Mouse (Mus musculus) stomach, embryonic 16.5 days (tissue): Measurements from ENCODE around the gene Trio. TPM values are rescaled to one million over a fixed set of nuclear protein-coding genes. Genes with fewer than 3 reads are reported as not detected.

Experiments used
- ATAC-seq: fragments of 200-750 bp; cut with Nextera tagmentation; 2 replicates; pipeline ENCODE4 v1.8.0; 2017; ENCODE audit warnings: moderate number of reproducible peaks, moderate TSS enrichment; ENCODE audit not compliant: insufficient read depth, low FRiP score
- H3K27ac ChIP-seq: fragments of 300-500 bp; sonication (generic); 2 replicates; pipeline ENCODE4 v1.5.1; 2014; ENCODE audit warnings: low read length
- H3K27me3 ChIP-seq: fragments of 300-500 bp; sonication (generic); 2 replicates; pipeline ENCODE4 v1.6.1; 2014; ENCODE audit warnings: low read length, control low read depth, mixed read lengths; ENCODE audit not compliant: control insufficient read depth, insufficient read depth
- H3K36me3 ChIP-seq: fragments of 300-500 bp; sonication (generic); 2 replicates; pipeline ENCODE4 v1.6.1; 2014; ENCODE audit warnings: low read length; ENCODE audit not compliant: control insufficient read depth, insufficient read depth
- H3K4me1 ChIP-seq: fragments of 300-500 bp; sonication (generic); 2 replicates; pipeline ENCODE4 v1.6.1; 2014; ENCODE audit warnings: low read length, control low read depth, mixed read lengths; ENCODE audit not compliant: control insufficient read depth, insufficient read depth
- H3K4me2 ChIP-seq: fragments of 300-500 bp; sonication (generic); 2 replicates; pipeline ENCODE4 v1.6.1; 2014; ENCODE audit warnings: low read depth, low read length, mixed read lengths
- H3K4me3 ChIP-seq: fragments of 300-500 bp; sonication (generic); replicated peaks from 2 replicates; pipeline ENCODE4 v1.5.1; 2014; ENCODE audit warnings: mild to moderate bottlenecking, low read length
- H3K9ac ChIP-seq: fragments of 300-500 bp; sonication (generic); 2 replicates; pipeline ENCODE4 v1.6.1; 2014; ENCODE audit warnings: low read length
- H3K9me3 ChIP-seq: fragments of 300-500 bp; sonication (generic); replicated peaks from 2 replicates; pipeline ENCODE4 v1.6.1; 2016; ENCODE audit warnings: low read length, control low read depth; ENCODE audit not compliant: control insufficient read depth
- WGBS: fragments of 180-500 bp; shearing (Covaris S2); extraction: QIAGEN DNeasy Blood & Tissue Kit; methylation state at CpG from one replicate; pipeline ENCODE4 v1.1.7; 2014; 5-methylcytosine and 5-hydroxymethylcytosine counted together
- polyA plus RNA-seq: library from polyadenylated mRNA; unstranded; fragments of >200 nt; fragmentation: Nextera tagmentation; extraction: Ambion mirVana; gene quantifications from 2 replicates; pipeline ENCODE4 v1.2.1, GENCODE M21; 2015

Trio gene
- polyA plus RNA-seq, 1 experiment from 2014 or later, result 22.9 TPM

GRCm38 (mm10) chr15:28001299-28001698 is 24.3 kb downstream of the Trio start:
- 49% methylated on average over 4 of the region's 4 CpGs for WGBS
- no peak overlapping the region for H3K4me2 ChIP-seq

GRCm38 (mm10) chr15:27998621-27999359 is 26.9 kb downstream of the Trio start:
- H3K9me3 ChIP-seq, result no peaks in the 10 kb centered on the region
- no peak overlapping the region for H3K9ac ChIP-seq
- peak overlapping the region; percentile 4; the same call in 1 of the 2 replicates for H3K4me2 ChIP-seq
- H3K4me3 ChIP-seq, result no peak overlapping the region
- H3K27ac ChIP-seq, result peak overlapping the region; percentile 2; the same call in 1 of the 2 replicates
- H3K27me3 ChIP-seq, result no peaks in the 10 kb centered on the region
- H3K4me1 ChIP-seq, result peaks cover 54% of the 10 kb centered on the region
- no peaks in the 10 kb centered on the region for H3K36me3 ChIP-seq
- ATAC-seq, result no peak
- WGBS, result 19% methylated on average over 8 of the region's 8 CpGs

More at GRCm38 (mm10) chr15:28001299-28001698, 24.3 kb downstream of the Trio start:
- Histone ChIP-seq H3K9ac (no peak overlapping the region), H3K27me3 (no peaks in the 10 kb centered on the region), H3K36me3 (no peaks in the 10 kb centered on the region), H3K4me3 (no peak overlapping the region), H3K4me1 (peaks cover 49% of the 10 kb centered on the region), H3K9me3 (no peaks in the 10 kb centered on the region), H3K27ac (peak overlapping the region; percentile 14; the same call in 1 of the 2 replicates)
- no peak for ATAC-seq

GRCm38 (mm10) chr15:27997917-27998316 is 27.7 kb downstream of the Trio start:
- H3K9ac ChIP-seq, result no peak overlapping the region
- H3K4me3 ChIP-seq, result no peak overlapping the region
- WGBS, result 28% methylated on average over 8 of the region's 8 CpGs
- no peak for ATAC-seq
- no peak overlapping the region for H3K27ac ChIP-seq
- no peaks in the 10 kb centered on the region for H3K27me3 ChIP-seq
- no peaks in the 10 kb centered on the region for H3K36me3 ChIP-seq
- H3K4me2 ChIP-seq, result no peak overlapping the region
- H3K9me3 ChIP-seq, result no peaks in the 10 kb centered on the region
- peaks cover 58% of the 10 kb centered on the region for H3K4me1 ChIP-seq

DNA sequence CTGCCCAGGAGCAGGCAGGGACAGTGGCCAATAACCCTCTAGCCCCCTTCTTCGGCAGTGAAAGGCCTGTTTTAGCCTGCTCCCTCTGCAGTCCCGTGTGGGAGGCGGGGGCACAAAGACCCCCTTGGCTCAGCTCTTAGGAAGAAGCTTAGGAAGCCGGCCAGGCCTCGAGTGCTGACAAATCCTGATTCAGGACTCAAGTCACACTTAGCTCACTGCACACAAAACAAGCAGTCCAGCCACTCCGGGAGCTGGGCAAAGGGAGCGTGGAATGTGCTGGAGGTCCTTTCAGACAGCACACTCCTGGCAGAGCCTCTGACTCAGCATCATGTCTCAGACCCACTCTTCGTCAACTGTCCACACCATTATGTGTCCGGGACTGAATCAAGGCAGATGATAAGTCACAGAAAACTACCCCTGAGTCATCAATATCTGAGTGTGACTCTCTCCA is 28.2 kb downstream of the Trio start:
- Histone ChIP-seq H3K9ac (peak overlapping the region; percentile 12; the same call in 1 of the 2 replicates), H3K36me3 (no peaks in the 10 kb centered on the region), H3K4me3 (no peak overlapping the region), H3K4me2 (no peak overlapping the region; the same call in 1 of the 2 replicates), H3K9me3 (no peaks in the 10 kb centered on the region), H3K4me1 (peaks cover 63% of the 10 kb centered on the region), H3K27me3 (no peaks in the 10 kb centered on the region), H3K27ac (no peak overlapping the region)
- peak; percentile 56; the same call in 1 of the 2 replicates for ATAC-seq
- 39% methylated on average over 9 of the region's 9 CpGs for WGBS

DNA sequence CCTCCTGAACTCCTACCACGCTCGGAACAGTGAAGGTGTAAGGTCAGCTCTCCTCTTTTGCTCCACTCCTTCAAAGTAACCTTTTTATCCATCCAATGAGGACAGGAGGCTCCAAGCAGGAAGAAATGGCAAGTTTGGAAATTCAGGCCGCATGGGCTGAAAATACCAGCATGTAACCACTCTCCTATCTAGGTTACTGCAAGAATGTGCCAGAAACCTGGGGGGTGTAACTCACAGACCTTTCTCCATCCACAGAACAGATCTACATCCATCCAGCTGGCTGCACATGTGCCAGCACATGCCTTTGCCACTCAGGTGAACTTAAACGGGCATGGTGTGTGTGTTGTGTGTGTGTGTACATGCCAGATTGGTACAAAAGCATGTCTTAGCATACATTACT is 28.9 kb downstream of the Trio start:
- Histone ChIP-seq H3K27me3 (no peaks in the 10 kb centered on the region), H3K9me3 (no peaks in the 10 kb centered on the region), H3K4me1 (peaks cover 69% of the 10 kb centered on the region), H3K36me3 (no peaks in the 10 kb centered on the region), H3K4me2 (no peak overlapping the region), H3K27ac (no peak overlapping the region), H3K4me3 (no peak overlapping the region), H3K9ac (no peak overlapping the region)
- ATAC-seq, result no peak
- WGBS, result 92% methylated on average over 4 of the region's 4 CpGs

GRCm38 (mm10) chr15:27995421-27995820 is 30.2 kb downstream of the Trio start:
- Histone ChIP-seq H3K9me3 (no peaks in the 10 kb centered on the region), H3K9ac (no peak overlapping the region), H3K27ac (no peak overlapping the region), H3K36me3 (no peaks in the 10 kb centered on the region), H3K4me2 (no peak overlapping the region), H3K27me3 (no peaks in the 10 kb centered on the region), H3K4me3 (no peak overlapping the region), H3K4me1 (peaks cover 66% of the 10 kb centered on the region)
- WGBS, result 59% methylated on average over 3 of the region's 3 CpGs
- no peak for ATAC-seq

DNA sequence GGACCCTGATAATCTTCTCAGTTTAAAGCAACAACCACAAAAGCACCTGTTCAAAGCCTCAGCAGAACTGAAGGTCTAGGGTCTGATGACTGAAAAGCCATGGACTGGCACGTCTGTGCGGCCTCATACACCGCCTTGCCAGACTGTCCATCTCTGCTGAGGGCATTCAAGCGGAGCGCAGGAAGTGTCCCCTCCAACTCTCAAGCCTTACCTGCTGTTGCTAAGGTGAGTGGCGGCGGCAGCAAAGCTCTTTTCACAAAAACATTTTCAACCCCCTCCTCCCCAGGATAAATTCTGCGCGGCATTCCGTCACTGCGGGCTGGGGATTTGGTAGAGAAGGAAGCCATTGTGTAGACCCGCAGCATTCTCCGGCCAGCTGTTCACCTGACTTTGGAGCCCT is 30.8 kb downstream of the Trio start:
- H3K36me3 ChIP-seq, result no peaks in the 10 kb centered on the region
- H3K4me3 ChIP-seq, result no peak overlapping the region
- H3K9ac ChIP-seq, result no peak overlapping the region
- no peaks in the 10 kb centered on the region for H3K27me3 ChIP-seq
- no peak overlapping the region for H3K4me2 ChIP-seq
- H3K4me1 ChIP-seq, result peaks cover 62% of the 10 kb centered on the region
- no peak overlapping the region for H3K27ac ChIP-seq
- WGBS, result 68% methylated on average over 13 of the region's 13 CpGs
- no peaks in the 10 kb centered on the region for H3K9me3 ChIP-seq
- no peak for ATAC-seq

- H3K27me3 ChIP-seq, result no peaks in the 10 kb centered on the region
- H3K4me1 ChIP-seq, result peaks cover 51% of the 10 kb centered on the region
- H3K4me3 ChIP-seq, result no peak overlapping the region
- no peak overlapping the region for H3K9ac ChIP-seq
- H3K4me2 ChIP-seq, result no peak overlapping the region
- H3K9me3 ChIP-seq, result no peaks in the 10 kb centered on the region
- no peak for ATAC-seq
- 59% methylated on average over 7 of the region's 7 CpGs for WGBS
- peak overlapping the region; percentile 72 for H3K27ac ChIP-seq
- H3K36me3 ChIP-seq, result no peaks in the 10 kb centered on the region
Measured at GRCm38 (mm10) chr15:27993528-27993927, 32.1 kb downstream of the Trio start.

DNA sequence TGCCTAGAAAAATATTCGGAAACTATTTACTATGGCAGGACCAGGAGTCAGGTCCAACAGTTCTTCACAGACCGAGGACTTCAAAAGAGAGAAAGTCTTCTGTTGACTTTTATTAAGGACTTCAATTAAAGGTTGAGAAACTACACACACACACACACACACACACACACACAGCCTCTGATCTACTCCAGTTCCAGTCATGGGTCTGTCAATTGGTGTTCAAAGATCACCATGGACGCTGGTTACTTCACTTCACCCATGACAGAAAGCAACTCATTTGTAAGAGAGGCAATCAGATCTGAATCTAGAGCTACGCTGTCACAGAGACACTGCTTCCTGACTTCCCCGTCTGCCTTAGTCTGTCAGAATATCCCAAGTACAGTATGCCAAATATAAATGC is 33.1 kb downstream of the Trio start:
- Histone ChIP-seq H3K9ac (no peak overlapping the region), H3K4me2 (no peak overlapping the region), H3K9me3 (no peaks in the 10 kb centered on the region), H3K27ac (peak overlapping the region; percentile 72), H3K27me3 (no peaks in the 10 kb centered on the region), H3K36me3 (no peaks in the 10 kb centered on the region), H3K4me1 (peaks cover 42% of the 10 kb centered on the region), H3K4me3 (no peak overlapping the region)
- ATAC-seq, result no peak
- WGBS, result 48% methylated on average over 5 of the region's 5 CpGs
